Mouse (Mus musculus) cerebellum, adult 11-12 months (tissue): Measurements from ENCODE around the gene Gm1604a.
"Not testable (repeated sequence)": the region's sequence is repeated elsewhere in the genome, so short reads cannot be mapped to it uniquely, and the experiment has no call there.

Experiments used
- DNase-seq: peaks from one replicate; pipeline ENCODE4 v3.0.0; 2022

The Gm1604a gene

DNA sequence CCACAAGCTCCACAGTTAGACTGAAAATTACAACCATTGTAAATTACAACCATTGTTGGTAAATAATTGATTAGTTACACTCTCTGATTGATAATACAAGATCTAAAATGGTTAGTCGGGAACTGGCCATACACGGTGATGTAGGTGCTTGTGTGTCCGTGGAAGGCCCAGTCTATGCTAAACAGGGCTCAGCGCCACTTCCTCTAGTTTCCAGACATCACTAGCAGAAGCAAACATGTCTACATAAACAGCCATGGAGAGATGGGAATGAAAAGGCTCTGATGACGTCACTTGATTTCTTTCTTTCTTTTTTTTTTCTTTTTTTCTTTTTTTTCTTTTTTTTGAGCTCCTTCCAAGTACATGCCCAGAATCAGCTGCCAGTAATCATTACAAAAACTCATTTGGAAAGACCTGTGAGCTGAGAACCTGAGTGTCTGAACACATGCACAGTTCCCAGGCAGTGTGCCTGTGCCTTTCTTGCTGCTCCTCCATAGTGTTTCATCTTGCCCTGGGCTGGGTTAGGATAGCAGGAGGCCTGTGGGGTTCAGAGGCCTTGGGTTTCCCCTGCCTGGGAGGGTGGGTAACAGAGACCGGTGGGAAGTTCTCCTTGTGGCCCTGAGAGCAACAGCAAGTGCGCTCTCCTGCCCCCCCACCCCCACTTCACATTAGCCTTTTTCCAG, 44.3 kb downstream of the Gm1604a start:
- not testable (repeated sequence) for DNase-seq

DNA sequence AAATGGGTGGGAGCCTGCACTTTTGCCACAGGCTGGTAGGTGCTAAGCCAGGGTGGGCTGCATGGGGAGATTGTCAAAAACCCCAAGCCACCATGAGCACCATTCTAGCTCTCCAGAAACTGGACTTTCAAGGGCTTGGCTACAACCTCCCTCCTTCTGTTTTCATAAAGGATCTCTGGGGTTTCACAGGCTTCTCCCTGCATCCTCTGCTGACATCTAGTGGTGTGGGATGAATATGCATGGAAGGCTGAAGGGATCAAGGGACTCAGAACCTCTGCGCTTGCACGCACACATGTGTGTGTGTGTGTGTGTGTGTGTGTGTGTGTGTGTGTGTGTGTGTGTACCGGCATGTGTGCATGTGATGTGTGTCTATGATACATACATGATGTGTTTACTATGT, 49.1 kb downstream of the Gm1604a start:
- DNase-seq, result peak; percentile 17

DNA sequence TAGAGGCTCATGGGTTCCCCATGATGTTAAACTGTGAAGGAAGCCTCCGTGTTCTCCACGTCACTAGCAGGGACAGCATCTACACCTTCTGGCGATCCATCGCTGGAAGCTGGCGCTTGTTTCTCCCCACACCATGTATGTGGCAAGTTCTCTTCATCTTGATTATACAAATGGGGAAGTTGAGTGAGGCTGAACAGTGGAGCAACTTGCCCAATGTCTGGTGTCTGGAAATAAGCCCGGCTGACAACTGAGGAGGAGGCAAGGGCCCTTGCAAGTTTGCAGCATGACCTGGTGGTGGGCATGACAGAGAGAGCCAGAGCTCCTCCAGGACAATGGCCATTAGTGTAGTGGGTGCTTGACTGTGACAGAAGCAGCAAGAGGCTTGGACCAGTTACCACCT, 50.2 kb downstream of the Gm1604a start:
- DNase-seq, result not testable (repeated sequence)

DNA sequence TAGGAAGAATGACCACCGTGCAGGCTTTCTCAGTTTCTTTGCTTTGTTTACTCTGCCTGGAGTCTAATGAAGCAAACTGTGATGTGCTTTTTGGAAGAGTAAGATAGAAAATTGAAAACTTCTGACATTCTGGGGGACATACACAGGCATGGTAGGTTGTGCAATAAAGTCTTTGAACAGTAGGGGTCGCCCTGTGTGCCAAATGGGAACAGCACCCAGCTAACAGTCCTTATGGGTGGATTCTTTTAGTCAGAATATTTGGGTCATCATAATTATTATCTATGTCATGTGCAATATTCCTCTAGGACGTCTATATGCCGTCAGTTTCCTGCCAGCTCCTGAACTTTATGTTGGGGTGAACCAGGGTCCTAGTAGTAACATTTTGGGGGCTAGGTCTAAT, 54.2 kb downstream of the Gm1604a start:
- DNase-seq, result peak; percentile 10

DNA sequence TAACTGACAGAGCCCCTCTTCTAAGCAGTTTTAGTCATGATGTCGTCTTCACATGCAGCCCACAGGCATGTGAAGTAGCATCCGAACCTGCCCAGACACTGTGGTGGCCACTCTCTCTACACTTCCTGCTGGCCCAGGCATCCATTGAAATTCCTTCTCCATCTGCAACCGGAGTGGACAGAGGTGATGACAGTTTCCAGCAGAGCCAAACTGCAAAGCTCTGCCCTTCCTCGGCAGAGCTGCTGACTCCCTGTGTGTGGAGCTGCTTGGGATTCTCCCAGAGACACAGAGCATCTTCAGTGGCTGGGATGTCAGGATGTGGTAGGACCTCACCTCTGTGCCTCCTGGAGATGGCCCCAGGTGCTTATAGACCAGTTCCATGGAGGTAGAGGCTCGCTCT, 59.2 kb downstream of the Gm1604a start:
- DNase-seq, result not testable (repeated sequence)

DNA sequence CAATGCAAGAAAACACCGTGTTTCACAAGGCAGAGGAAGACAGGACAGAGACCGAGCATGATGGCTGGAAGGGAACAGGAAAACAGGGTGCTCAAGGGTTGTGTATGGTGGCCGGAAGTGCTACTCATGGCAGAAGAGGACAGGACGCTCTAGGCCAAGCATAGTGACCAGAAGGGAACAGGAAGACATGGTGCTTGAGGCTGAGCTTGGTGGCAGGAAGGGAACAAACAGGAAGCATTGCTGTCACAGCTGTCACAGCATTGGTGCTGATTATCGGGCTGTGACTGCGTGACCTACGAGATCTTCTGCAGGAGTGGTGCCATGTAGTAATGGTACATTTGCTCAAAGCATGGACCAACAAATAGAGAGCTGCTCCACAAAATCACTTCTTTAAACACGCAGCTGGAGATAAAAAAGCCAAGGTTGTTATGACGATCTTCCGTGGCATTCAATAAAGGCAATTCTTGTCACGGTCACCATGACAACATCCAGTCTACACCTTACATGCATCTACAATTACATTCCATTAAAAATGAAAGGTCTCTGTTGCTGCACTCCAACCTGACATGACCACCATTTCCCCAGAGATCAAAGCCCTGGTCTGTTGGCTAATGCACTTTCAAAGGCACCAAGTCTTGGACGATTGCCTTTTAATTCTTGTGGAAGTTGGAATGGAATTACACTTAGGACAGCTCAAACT, 60.3 kb downstream of the Gm1604a start:
- DNase-seq, result not testable (repeated sequence)

DNA sequence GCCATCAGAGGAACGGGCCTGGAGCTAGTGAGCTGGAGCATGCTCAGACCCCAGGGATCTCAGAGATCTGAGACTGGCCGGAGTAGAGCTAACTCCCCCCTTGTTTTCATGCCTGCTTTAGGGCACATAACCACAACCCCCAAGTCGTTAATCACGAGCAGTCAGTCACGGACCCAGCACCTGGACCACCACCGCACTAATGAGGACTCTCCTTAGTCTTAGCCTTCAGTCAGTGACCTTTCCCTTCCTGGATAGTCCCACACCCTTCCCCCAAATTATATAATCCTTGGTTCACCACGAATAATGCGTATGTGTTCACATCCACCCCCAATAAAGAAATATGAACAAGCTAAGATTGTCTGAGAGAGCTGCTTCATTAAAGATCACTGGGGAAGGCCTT, 61.5 kb downstream of the Gm1604a start:
- DNase-seq, result not testable (repeated sequence)

DNA sequence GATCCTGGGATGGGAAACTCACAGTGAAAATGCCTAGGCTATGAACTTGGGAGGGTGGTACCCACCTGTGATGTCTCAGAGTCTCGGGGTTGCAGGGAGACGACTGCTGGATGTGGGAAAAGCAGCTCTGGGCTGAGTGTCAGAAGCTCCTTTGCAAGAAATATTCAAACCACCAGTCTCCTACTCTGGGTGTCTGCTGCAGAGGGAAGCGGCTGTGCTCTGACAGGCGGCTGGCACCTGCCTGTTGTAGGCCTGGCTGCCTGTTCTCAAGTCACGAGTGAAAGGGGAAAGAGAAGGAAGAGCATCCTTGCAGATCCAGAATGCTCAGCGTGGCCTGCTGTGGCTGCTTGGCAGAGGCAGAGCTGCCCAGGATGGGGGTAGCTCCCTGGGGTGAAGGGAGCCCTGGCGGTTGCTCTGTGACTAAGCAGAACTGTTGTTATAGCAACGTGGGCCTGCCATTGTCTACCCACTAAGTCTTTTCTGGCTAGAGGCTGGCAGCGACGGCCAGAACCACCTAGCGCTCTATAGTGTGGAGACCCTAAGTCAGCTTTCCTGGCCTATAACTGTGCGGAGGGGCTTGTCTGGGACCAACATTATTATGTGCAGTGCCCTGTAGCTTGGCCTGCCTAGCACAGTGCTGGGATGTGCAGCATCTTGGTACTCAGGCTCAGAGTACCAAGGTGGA, 72.6 kb downstream of the Gm1604a start:
- DNase-seq, result not testable (repeated sequence)

- not testable (repeated sequence) for DNase-seq
These were observed 73.7 kb downstream of the Gm1604a start for GRCm38 (mm10) chr17:7099096-7099495.

DNA sequence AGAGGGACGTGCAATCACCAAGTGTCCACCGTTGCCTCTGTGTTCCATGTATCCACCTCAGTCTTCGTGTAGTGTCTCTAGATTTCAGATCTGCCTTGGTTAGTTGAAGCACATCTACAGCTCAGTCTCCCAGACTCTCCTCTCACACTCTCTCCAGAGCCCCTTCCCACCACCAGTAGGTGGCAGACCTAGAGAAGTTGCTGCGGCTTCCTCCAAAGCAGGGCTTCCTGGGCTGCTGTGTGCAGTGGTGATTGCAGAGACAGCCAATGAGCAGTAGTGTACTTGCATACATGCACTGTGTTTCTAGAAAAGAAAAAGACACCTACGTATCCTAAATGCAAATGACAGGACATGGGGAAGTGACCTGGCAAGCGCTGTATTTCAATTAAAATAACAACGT, 77.6 kb downstream of the Gm1604a start:
- DNase-seq, result not testable (repeated sequence)

- not testable (repeated sequence) for DNase-seq
These were observed 86.3 kb downstream of the Gm1604a start for GRCm38 (mm10) chr17:7111658-7112057.

DNA sequence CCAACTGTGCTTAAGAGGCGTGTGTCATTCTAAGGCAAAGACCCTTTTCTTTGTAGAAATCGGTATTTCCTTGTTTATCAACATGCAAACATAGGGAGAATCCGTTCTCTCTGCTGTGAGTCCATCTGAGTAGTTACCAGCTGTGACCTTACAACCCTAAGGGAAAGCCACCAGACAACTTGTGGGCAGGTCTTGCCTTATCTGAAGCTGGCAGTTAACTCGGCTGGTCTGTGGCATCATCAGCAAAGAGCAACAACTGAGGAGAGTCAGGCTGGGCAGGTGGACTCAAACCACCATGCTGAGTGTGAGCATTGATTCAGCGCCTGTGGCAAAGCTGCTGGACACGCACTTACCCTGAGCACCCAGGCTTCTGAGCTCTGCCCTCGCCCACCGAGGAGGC, 90.9 kb downstream of the Gm1604a start:
- not testable (repeated sequence) for DNase-seq

- DNase-seq, result not testable (repeated sequence)
These were observed 95.5 kb downstream of the Gm1604a start for GRCm38 (mm10) chr17:7120835-7121234.

- not testable (repeated sequence) for DNase-seq
These were observed 97.2 kb downstream of the Gm1604a start for GRCm38 (mm10) chr17:7122554-7122953.

- DNase-seq, result not testable (repeated sequence)
These were observed 101.1 kb downstream of the Gm1604a start for GRCm38 (mm10) chr17:7126475-7126874.

DNA sequence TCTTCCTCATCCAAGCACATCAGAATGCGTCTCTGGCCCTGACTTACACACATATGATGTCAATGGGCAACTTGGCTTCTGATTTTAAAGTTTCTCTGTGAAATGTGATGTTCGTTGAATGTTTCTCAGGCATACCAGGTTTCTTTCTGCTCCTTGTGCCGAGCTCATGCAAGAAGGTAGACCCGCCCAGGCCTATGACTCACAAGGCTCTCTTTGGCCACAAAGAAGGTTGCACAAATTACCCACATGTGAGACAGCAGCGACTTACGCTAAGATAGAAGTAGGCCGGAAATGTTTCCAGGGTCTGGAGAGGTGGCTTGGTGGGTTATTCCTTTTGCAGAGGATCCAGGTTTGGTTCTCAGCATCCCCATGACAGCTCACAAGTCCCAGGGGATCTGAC, 108.6 kb downstream of the Gm1604a start:
- not testable (repeated sequence) for DNase-seq

- DNase-seq, result not testable (repeated sequence)
These were observed 109.9 kb downstream of the Gm1604a start for GRCm38 (mm10) chr17:7135277-7135676.
